Comparison of ENCODE assay signal across 8 mouse cellular contexts in genomic region chr13:93144336-93145167, GRCm38 (mm10). TPM values are rescaled to one million over a fixed set of nuclear protein-coding genes. Genes with fewer than 3 reads are reported as not detected.
DNase-seq lines count a peak whose midpoint lies in the region; ATAC-seq and TF ChIP-seq lines count a peak whose summit lies in the region.

Gene Cmya5 (minus strand): TSS chr13:93144724.

- peaks cover 15% of the 10 kb centered on the region for H3K36me3 ChIP-seq in hindbrain, embryonic 10.5 days
- H3K36me3 ChIP-seq in lung, embryonic 14.5 days (ENCODE audit: insufficient read depth): peaks cover 11% of the 10 kb centered on the region

- ATAC-seq in lung, embryonic 14.5 days (ENCODE audit: insufficient read depth): peak; percentile 92
- ATAC-seq in neutrophil, adult 5-6 weeks (ENCODE audit: extremely low read depth, insufficient number of reproducible peaks, low FRiP score, poor library complexity, severe bottlenecking): peak; percentile 52

- peak; percentile 49 for TF ChIP-seq CTCF in lung, embryonic 14.5 days (IDR thresholded peaks at IDR 0.05; ENCODE audit: low read depth)

- WGBS in hindbrain, embryonic 10.5 days: 2% methylated on average over 45 of the region's 45 CpGs
- 2% methylated on average over 45 of the region's 45 CpGs for WGBS in lung, embryonic 14.5 days

- H3K9ac ChIP-seq in lung, embryonic 14.5 days: peak within 1 kb of the TSS; percentile 56

- H3K4me2 ChIP-seq in lung, embryonic 14.5 days: peak within 1 kb of the TSS; percentile 89

- H3K4me3 ChIP-seq in hindbrain, embryonic 10.5 days: peak within 1 kb of the TSS; percentile 55
- H3K4me3 ChIP-seq in lung, embryonic 14.5 days (ENCODE audit: low read depth, low read length): peak within 1 kb of the TSS; percentile 45

- peak within 1 kb of the TSS; percentile 72 for H3K27ac ChIP-seq in hindbrain, embryonic 10.5 days
- H3K27ac ChIP-seq in lung, embryonic 14.5 days (ENCODE audit: low read depth): peak within 1 kb of the TSS; percentile 90

- no peaks in the 10 kb centered on the region for H3K27me3 ChIP-seq in hindbrain, embryonic 10.5 days (ENCODE audit: insufficient read depth, poor library complexity, severe bottlenecking)
- H3K27me3 ChIP-seq in lung, embryonic 14.5 days (ENCODE audit: insufficient read depth, low read length): no peaks in the 10 kb centered on the region

- peak; percentile 96 for DNase-seq in Muller cell, postnatal 12 days (ENCODE audit: inconsistent ontology term)
- peak; percentile 83 to 90 for DNase-seq in cerebellum, postnatal 25 days
- DNase-seq in frontal cortex, postnatal 10 days (ENCODE audit: low spot score in 2 of 2): peak; percentile 78 to 80
- peak; percentile 60 for DNase-seq in hindbrain, embryonic 10.5 days (ENCODE audit: low spot score)
- peak; percentile 61 for DNase-seq in layer of hippocampus, adult 9-10 months (ENCODE audit: low spot score)
- DNase-seq in lung, embryonic 14.5 days: peak; percentile 97
- DNase-seq in thymus, postnatal 0 days (ENCODE audit: low spot score): peak; percentile 36

- H3K9me3 ChIP-seq in hindbrain, embryonic 10.5 days: no peaks in the 10 kb centered on the region
- H3K9me3 ChIP-seq in lung, embryonic 14.5 days (ENCODE audit: low read depth, low read length): no peaks in the 10 kb centered on the region

- H3K4me1 ChIP-seq in hindbrain, embryonic 10.5 days (replicated peaks): peaks cover 20% of the 10 kb centered on the region
- H3K4me1 ChIP-seq in lung, embryonic 14.5 days (ENCODE audit: insufficient read depth): peaks cover 5% of the 10 kb centered on the region

RNA-seq across cellular contexts. Expression of gene Cmya5, which starts in this region (rescaled TPM):
- 0.01 and 0.02 TPM in 2 replicates for polyA plus RNA-seq in hindbrain, embryonic 10.5 days (2016; fragmentation: Nextera tagmentation; extraction: Ambion mirVana)
- polyA plus RNA-seq in lung, embryonic 14.5 days (2014; fragmentation: Nextera tagmentation; extraction: Ambion mirVana): 0.38 and 0.53 TPM in 2 replicates
- 0.61 and 0.70 TPM in 2 replicates for total RNA-seq in neutrophil, adult 5-6 weeks (2017)
- 0.28 and 0.29 TPM in 2 replicates for polyA plus RNA-seq in thymus, postnatal 0 days (2015; fragmentation: Nextera tagmentation; extraction: Ambion mirVana)

Comparison
In these comparisons a context has a peak if more than half of its experiments do, and no peak if none do; other contexts are left out.
1. Peak in every context shown above with its lines: DNase-seq, ATAC-seq, H3K4me3 ChIP-seq and H3K27ac ChIP-seq.
2. Peak in DNase-seq, H3K4me3 ChIP-seq and H3K27ac ChIP-seq in hindbrain, embryonic 10.5 days; RNA of the gene not detected or under 1 TPM.
3. Peak in DNase-seq, ATAC-seq, H3K4me3 ChIP-seq, H3K27ac ChIP-seq, H3K9ac ChIP-seq and H3K4me2 ChIP-seq in lung, embryonic 14.5 days; RNA of the gene not detected or under 1 TPM.
4. Peak in ATAC-seq in neutrophil, adult 5-6 weeks; RNA of the gene not detected or under 1 TPM.
5. Peak in DNase-seq in thymus, postnatal 0 days; RNA of the gene not detected or under 1 TPM.
6. DNase-seq: peak in every context shown above with its lines; median percentile 97 in lung, embryonic 14.5 days; 96 in Muller cell, postnatal 12 days; 86 in cerebellum, postnatal 25 days; 79 in frontal cortex, postnatal 10 days; 61 in layer of hippocampus, adult 9-10 months; 60 in hindbrain, embryonic 10.5 days; 36 in thymus, postnatal 0 days.